Mouse (Mus musculus) forebrain, embryonic 11.5 days (tissue): ENCODE results near the gene Clic4. TPM values are rescaled to one million over a fixed set of nuclear protein-coding genes. Genes with fewer than 3 reads are reported as not detected.
"Not testable (repeated sequence)": the region's sequence is repeated elsewhere in the genome, so short reads cannot be mapped to it uniquely, and the experiment has no call there.

Experiments
- ATAC-seq: fragments of 200-750 bp; cut with Nextera tagmentation; replicated peaks from 2 replicates; pipeline ENCODE4 v1.8.0; 2017; ENCODE audit warnings: moderate TSS enrichment; ENCODE audit not compliant: low FRiP score
- DNase-seq: peaks from one replicate; pipeline ENCODE4 v3.0.0-alpha.2; 2017; ENCODE audit warnings: low spot score
- H3K27ac ChIP-seq: fragments of 300-500 bp; sonication (generic); 2 replicates; pipeline ENCODE4 v1.5.1; 2014; ENCODE audit warnings: low read depth, low read length
- H3K27me3 ChIP-seq: fragments of 300-500 bp; sonication (generic); 2 replicates; pipeline ENCODE4 v1.6.1; 2014; ENCODE audit warnings: mild to moderate bottlenecking, low read length, mixed read lengths; ENCODE audit not compliant: control insufficient read depth, insufficient read depth
- H3K36me3 ChIP-seq: fragments of 300-500 bp; sonication (generic); 2 replicates; pipeline ENCODE4 v1.6.1; 2014; ENCODE audit warnings: mild to moderate bottlenecking, low read length, moderate library complexity, mixed read lengths; ENCODE audit not compliant: control insufficient read depth, insufficient read depth
- H3K4me1 ChIP-seq: fragments of 300-500 bp; sonication (generic); replicated peaks from 2 replicates; pipeline ENCODE4 v1.6.1; 2014; ENCODE audit warnings: low read length, mixed read lengths; ENCODE audit not compliant: control insufficient read depth, insufficient read depth
- H3K4me2 ChIP-seq: fragments of 300-500 bp; sonication (generic); 2 replicates; pipeline ENCODE4 v1.6.1; 2014; ENCODE audit warnings: low read depth, mild to moderate bottlenecking, low read length, moderate library complexity, mixed read lengths; ENCODE audit not compliant: severe bottlenecking
- H3K4me3 ChIP-seq: fragments of 300-500 bp; sonication (generic); 2 replicates; pipeline ENCODE4 v1.5.1; 2014; ENCODE audit warnings: low read depth, low read length
- H3K9ac ChIP-seq: fragments of 300-500 bp; sonication (generic); 2 replicates; pipeline ENCODE4 v1.6.1; 2014; ENCODE audit warnings: low read length
- H3K9me3 ChIP-seq: fragments of 300-500 bp; sonication (generic); 2 replicates; pipeline ENCODE4 v1.6.1; 2016; ENCODE audit warnings: low read length, mixed read lengths; ENCODE audit not compliant: control insufficient read depth
- WGBS: fragments of 180-500 bp; shearing (Covaris S2); extraction: QIAGEN DNeasy Blood & Tissue Kit; methylation state at CpG from one replicate; pipeline ENCODE4 v1.1.7; 2014; 5-methylcytosine and 5-hydroxymethylcytosine counted together
- polyA plus RNA-seq: library from polyadenylated mRNA; unstranded; fragments of >200 nt; fragmentation: Nextera tagmentation; extraction: Ambion mirVana; gene quantifications from 2 replicates; pipeline ENCODE4 v1.2.1, GENCODE M21; 2014

Clic4 gene
- polyA plus RNA-seq, 1 experiment from 2014 or later, result 194 TPM

DNA sequence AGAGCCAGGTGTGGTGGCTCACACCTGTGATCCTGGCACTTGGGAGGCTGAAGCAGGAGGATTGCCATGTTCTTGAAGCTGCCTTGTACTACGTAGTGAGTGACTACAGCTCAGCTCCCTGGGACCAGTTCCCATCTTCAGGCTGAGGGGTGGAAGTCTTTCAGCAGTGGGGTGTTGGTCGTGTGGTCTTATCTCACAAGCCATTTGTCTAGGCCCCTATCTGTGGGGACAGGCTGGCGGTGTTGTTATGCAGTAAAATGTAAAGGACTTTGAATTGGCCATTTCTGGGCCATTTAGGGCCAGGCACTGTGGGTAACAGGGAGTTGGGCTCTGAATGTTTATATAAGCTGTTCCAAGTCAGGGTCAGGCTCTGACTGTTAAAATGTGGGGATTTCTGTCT, 15.4 kb upstream of the Clic4 start:
- ATAC-seq, result no peak
- Histone ChIP-seq H3K4me3 (no peak overlapping the region), H3K27ac (no peak overlapping the region), H3K9me3 (no peaks in the 10 kb centered on the region), H3K9ac (no peak overlapping the region), H3K4me2 (no peak overlapping the region), H3K36me3 (no peaks in the 10 kb centered on the region), H3K27me3 (no peaks in the 10 kb centered on the region), H3K4me1 (0 out of 2 replicates have a peak, but pooled peaks cover 4% of the 10 kb centered on the region)
- DNase-seq, result no peak
- 85% methylated on average over 3 of the region's 3 CpGs for WGBS

GRCm38 (mm10) chr4:135286833-135287395, 14.3 kb upstream of the Clic4 start:
- no peaks in the 10 kb centered on the region for H3K9me3 ChIP-seq
- DNase-seq (no peak), ATAC-seq (no peak)
- no peak overlapping the region for H3K4me2 ChIP-seq
- 0 out of 2 replicates have a peak overlapping the region, but pooled peaks have one; percentile 6 for H3K27ac ChIP-seq
- no peaks in the 10 kb centered on the region for H3K36me3 ChIP-seq
- H3K27me3 ChIP-seq, result no peaks in the 10 kb centered on the region
- WGBS, result 12% methylated on average over 16 of the region's 16 CpGs
- H3K4me1 ChIP-seq, result 0 out of 2 replicates have a peak, but pooled peaks cover 2% of the 10 kb centered on the region
- no peak overlapping the region for H3K9ac ChIP-seq
- H3K4me3 ChIP-seq, result no peak overlapping the region

GRCm38 (mm10) chr4:135286033-135286622, 13.5 kb upstream of the Clic4 start:
- H3K27me3 ChIP-seq, result no peaks in the 10 kb centered on the region
- no peaks in the 10 kb centered on the region for H3K9me3 ChIP-seq
- no peak overlapping the region for H3K27ac ChIP-seq
- H3K9ac ChIP-seq, result no peak overlapping the region
- no peak for ATAC-seq
- DNase-seq, result no peak
- no peak overlapping the region for H3K4me2 ChIP-seq
- H3K4me1 ChIP-seq, result 0 out of 2 replicates have a peak, but pooled peaks cover 2% of the 10 kb centered on the region
- WGBS, result 65% methylated on average over 12 of the region's 12 CpGs
- no peaks in the 10 kb centered on the region for H3K36me3 ChIP-seq
- no peak overlapping the region for H3K4me3 ChIP-seq

DNA sequence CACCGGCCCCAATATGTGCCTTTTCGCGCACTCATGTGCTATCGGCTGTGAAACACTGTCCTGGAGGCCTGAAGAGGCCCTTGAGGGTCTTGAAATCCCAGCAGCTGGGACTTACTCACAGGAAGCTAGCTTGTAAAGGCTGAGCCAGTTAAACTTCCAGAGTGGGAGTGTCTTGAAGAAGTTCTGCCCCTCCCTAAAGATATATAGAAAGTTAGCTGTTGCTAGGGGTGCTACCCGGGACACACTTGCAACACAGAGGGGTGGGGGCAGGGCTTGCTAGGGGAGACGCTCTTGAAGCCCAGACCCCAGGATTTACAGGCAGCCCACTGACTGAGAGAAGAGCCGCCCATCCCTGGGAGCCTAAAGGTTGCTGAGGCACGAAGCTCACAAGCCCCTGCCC, 12.8 kb upstream of the Clic4 start:
- no peaks in the 10 kb centered on the region for H3K9me3 ChIP-seq
- no peak overlapping the region for H3K27ac ChIP-seq
- ATAC-seq (no peak), DNase-seq (no peak)
- no peak overlapping the region for H3K9ac ChIP-seq
- H3K4me2 ChIP-seq, result no peak overlapping the region
- no peaks in the 10 kb centered on the region for H3K36me3 ChIP-seq
- H3K27me3 ChIP-seq, result no peaks in the 10 kb centered on the region
- WGBS, result 67% methylated on average over 8 of the region's 8 CpGs
- H3K4me3 ChIP-seq, result no peak overlapping the region
- 0 out of 2 replicates have a peak, but pooled peaks cover 2% of the 10 kb centered on the region for H3K4me1 ChIP-seq

DNA sequence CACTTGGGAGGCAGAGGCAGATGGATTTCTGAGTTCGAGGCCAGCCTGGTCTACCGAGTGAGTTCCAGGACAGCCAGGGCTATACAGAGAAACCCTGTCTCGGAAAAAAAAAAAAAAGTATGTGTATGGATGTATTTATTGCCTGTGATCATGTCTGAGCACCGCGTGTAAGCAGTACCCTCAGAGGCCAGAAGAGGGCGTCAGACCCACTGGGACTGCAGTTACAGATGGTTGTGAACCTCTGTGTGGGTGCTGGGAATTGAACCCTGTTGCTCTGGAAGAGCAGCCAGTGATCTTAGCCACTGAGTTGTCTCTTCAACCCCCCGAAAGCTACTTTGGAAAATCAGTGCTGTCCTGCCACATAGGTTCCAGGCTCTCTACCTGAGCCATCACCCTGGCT, 11.3 kb upstream of the Clic4 start:
- Histone ChIP-seq H3K36me3 (no peaks in the 10 kb centered on the region), H3K4me3 (no peak overlapping the region), H3K27ac (no peak overlapping the region), H3K27me3 (no peaks in the 10 kb centered on the region), H3K4me1 (0 out of 2 replicates have a peak, but pooled peaks cover 2% of the 10 kb centered on the region), H3K9ac (no peak overlapping the region), H3K9me3 (no peaks in the 10 kb centered on the region), H3K4me2 (no peak overlapping the region)
- DNase-seq (no peak), ATAC-seq (no peak)
- 89% methylated on average over 7 of the region's 7 CpGs for WGBS

DNA sequence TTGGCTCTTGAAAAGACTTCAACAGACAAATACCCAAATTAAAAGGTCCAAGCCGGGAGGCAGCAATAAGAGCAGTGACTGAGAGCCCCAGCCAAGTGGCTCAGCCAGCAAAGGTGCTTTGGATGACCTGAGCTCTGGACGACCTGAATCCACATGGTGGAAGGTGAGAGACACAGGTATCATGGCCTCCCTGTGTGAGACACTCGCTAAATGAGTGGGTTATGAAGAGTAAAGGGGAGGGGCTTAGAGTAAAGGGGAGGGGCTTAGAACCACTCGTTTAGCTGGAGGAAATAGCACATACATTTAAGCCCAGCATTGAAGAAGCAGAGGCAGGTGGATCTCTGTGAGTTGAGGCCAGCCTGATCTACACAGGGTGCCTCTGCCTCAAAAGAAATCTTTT, 10.8 kb upstream of the Clic4 start:
- DNase-seq, result no peak
- WGBS, result 81% methylated on average over 4 of the region's 4 CpGs
- Histone ChIP-seq H3K9ac (no peak overlapping the region), H3K27ac (no peak overlapping the region), H3K27me3 (no peaks in the 10 kb centered on the region), H3K9me3 (no peaks in the 10 kb centered on the region), H3K4me2 (no peak overlapping the region), H3K36me3 (no peaks in the 10 kb centered on the region), H3K4me3 (no peak overlapping the region), H3K4me1 (0 out of 2 replicates have a peak, but pooled peaks cover 2% of the 10 kb centered on the region)
- ATAC-seq, result no peak

DNA sequence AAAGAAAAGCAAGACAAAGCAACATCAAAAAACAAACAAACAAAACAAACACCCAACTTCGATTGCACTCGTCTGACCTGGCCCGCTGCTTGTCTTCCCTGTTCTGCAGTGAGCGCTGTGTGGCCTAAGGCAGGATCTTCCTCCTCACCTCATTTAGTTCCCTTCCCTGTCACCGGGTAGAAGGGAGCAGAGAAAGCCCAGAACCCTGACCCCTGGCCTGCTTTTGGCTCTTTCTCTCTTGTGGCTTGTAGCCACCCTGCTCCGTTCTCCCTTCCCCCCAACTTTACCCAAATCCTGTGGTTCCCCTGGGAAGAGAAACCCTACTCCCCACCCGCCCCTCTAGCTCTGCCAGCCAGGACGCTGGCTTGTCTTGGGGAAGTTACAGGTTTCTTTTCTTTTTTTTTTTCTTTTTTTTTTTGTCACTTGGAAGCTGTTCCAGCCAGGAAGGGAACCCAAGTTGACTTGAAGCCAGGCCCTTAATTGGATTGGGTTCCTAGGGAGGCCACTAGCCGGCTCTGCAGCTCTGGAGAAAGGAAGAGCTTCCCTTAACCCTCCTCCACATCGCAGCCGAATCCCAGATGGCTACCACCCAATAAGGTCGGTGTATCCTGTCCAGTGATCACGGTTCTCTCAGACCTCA, 10.2 kb upstream of the Clic4 start:
- H3K4me3 ChIP-seq, result no peak overlapping the region
- H3K4me2 ChIP-seq, result no peak overlapping the region

DNA sequence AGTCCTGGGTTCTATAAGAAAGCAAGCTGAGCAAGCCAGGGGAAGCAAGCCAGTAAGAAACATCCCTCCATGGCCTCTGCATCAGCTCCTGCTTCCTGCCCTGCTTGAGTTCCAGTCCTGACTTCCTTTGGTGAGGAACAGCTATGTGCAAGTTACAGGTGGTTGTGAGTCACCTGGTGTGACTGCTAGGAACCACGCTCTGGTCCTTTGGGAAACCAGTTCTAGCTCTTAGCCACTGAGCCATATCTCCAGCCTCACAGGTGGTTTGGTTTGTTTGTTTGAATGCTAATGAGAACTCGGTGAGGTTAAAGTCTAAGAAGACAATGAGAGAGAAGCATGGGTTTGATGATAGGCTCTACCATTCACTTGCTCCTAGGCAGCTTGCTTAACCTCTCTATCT, 7.4 kb upstream of the Clic4 start:
- not testable (repeated sequence) for ATAC-seq, H3K9me3 ChIP-seq, H3K9ac ChIP-seq, DNase-seq, H3K4me2 ChIP-seq, H3K36me3 ChIP-seq, H3K4me3 ChIP-seq, H3K27me3 ChIP-seq, H3K4me1 ChIP-seq, H3K27ac ChIP-seq
- WGBS, result 75% methylated on average over 2 of the region's 2 CpGs

More for the DNA sequence above, 10.2 kb upstream of the Clic4 start:
- Histone ChIP-seq H3K4me1 (0 out of 2 replicates have a peak, but pooled peaks cover 2% of the 10 kb centered on the region), H3K27ac (no peak overlapping the region), H3K36me3 (no peaks in the 10 kb centered on the region), H3K9me3 (no peaks in the 10 kb centered on the region), H3K9ac (no peak overlapping the region), H3K27me3 (no peaks in the 10 kb centered on the region)
- ATAC-seq (no peak), DNase-seq (no peak)
- 68% methylated on average over 13 of the region's 13 CpGs for WGBS
